Mouse (Mus musculus): Measurements from ENCODE around the gene Khdc1c. TPM values are rescaled to one million over a fixed set of nuclear protein-coding genes. Genes with fewer than 3 reads are reported as not detected.

The Khdc1c gene
- polyA plus RNA-seq, 1 experiment: not detected

- H3K4me3 ChIP-seq (ENCODE audit: insufficient read depth, low read depth, low read length): no peak overlapping the region
- no peaks in the 10 kb centered on the region for H3K4me1 ChIP-seq (ENCODE audit: control insufficient read depth, insufficient read depth, insufficient read length, low read length)
- no peak overlapping the region for H3K27ac ChIP-seq (replicated peaks; ENCODE audit: low read depth, low read length)
These were observed 39.1 kb downstream of the Khdc1c start for GRCm38 (mm10) chr1:21407266-21407665.

- no peak overlapping the region for H3K4me3 ChIP-seq (ENCODE audit: insufficient read depth, low read depth, low read length)
- H3K4me1 ChIP-seq (ENCODE audit: control insufficient read depth, insufficient read depth, insufficient read length, low read length): no peaks in the 10 kb centered on the region
- no peak overlapping the region for H3K27ac ChIP-seq (replicated peaks; ENCODE audit: low read depth, low read length)
These were observed 43.4 kb downstream of the Khdc1c start for GRCm38 (mm10) chr1:21411331-21412196.

- no peak overlapping the region for H3K4me3 ChIP-seq (ENCODE audit: insufficient read depth, low read depth, low read length)
- H3K27ac ChIP-seq (replicated peaks; ENCODE audit: low read depth, low read length): no peak overlapping the region
- no peaks in the 10 kb centered on the region for H3K4me1 ChIP-seq (ENCODE audit: control insufficient read depth, insufficient read depth, insufficient read length, low read length)
These were observed 44.0 kb downstream of the Khdc1c start for GRCm38 (mm10) chr1:21412197-21412555.

GRCm38 (mm10) chr1:21419370-21419769 is 51.2 kb downstream of the Khdc1c start:
- Histone ChIP-seq H3K4me3 (ENCODE audit: insufficient read depth, low read depth, low read length) (no peak overlapping the region), H3K4me1 (ENCODE audit: control insufficient read depth, insufficient read depth, insufficient read length, low read length) (no peaks in the 10 kb centered on the region), H3K27ac (replicated peaks; ENCODE audit: low read depth, low read length) (no peak overlapping the region)

Other genes starting within 250 kb of the Khdc1c start
- 4.6 and 6.3 TPM in 2 replicates for gene Tmem14a, start 149.8 kb upstream of the Khdc1c start, polyA plus RNA-seq (2012; ENCODE audit: insufficient read depth, insufficient read length, missing spikeins)
- 17.6 and 21.6 TPM in 2 replicates for gene Gsta3, start 127.7 kb upstream of the Khdc1c start, polyA plus RNA-seq (2012; ENCODE audit: insufficient read depth, insufficient read length, missing spikeins)
- gene Khdc1a, start 18.7 kb upstream of the Khdc1c start, polyA plus RNA-seq (2012; ENCODE audit: insufficient read depth, insufficient read length, missing spikeins): not detected in 2 replicates
- gene Khdc1b, start 15.2 kb downstream of the Khdc1c start, polyA plus RNA-seq (2012; ENCODE audit: insufficient read depth, insufficient read length, missing spikeins): not detected in 2 replicates